Mouse (Mus musculus) CH12.LX (cell line): ENCODE data around the gene Jmjd1c. TPM values are rescaled to one million over a fixed set of nuclear protein-coding genes. Genes with fewer than 3 reads are reported as not detected.

Experiments
- DNase-seq: peaks from one replicate; pipeline ENCODE4 v3.0.0-alpha.2; 2013; ENCODE audit errors: extremely low read depth
- H3K27ac ChIP-seq: 2 replicates; pipeline ENCODE4 v1.5.1; 2012; ENCODE audit warnings: low read depth, mild to moderate bottlenecking, control low read depth, moderate library complexity; ENCODE audit not compliant: insufficient read depth
- H3K27me3 ChIP-seq: replicated peaks from 2 replicates; pipeline ENCODE3; 2012; ENCODE audit warnings: inconsistent platforms
- H3K36me3 ChIP-seq, 2 experiments: replicated peaks in 1 of 2; 2 replicates each; pipeline versions ENCODE3 to v1.6.1; 2012; ENCODE audit warnings: inconsistent platforms in 1 of 2, low read length in 1 of 2, mild to moderate bottlenecking in 1 of 2, mixed read lengths in 1 of 2, moderate library complexity in 1 of 2; ENCODE audit not compliant: control insufficient read depth in 1 of 2, insufficient read depth in 1 of 2
- H3K4me1 ChIP-seq, 2 experiments: 2 replicates each; pipeline ENCODE4 v1.6.1; 2012; ENCODE audit warnings: inconsistent platforms in 1 of 2, moderate library complexity in 1 of 2; ENCODE audit not compliant: insufficient read depth in 2 of 2, control insufficient read depth in 1 of 2
- H3K4me2 ChIP-seq: 2 replicates; pipeline ENCODE4 v1.6.1; 2012; ENCODE audit warnings: low read depth, mild to moderate bottlenecking, control low read depth; ENCODE audit not compliant: poor library complexity, insufficient read depth, severe bottlenecking
- H3K4me3 ChIP-seq, 3 experiments: fragments of 150-350 bp in 1 of 3; sonication (generic) in 1 of 3; replicated peaks in 1 of 3; 2 replicates each; pipeline versions ENCODE3 to v1.5.1; 2011 to 2012; ENCODE audit warnings: low read depth in 2 of 3, low read length in 2 of 3, mild to moderate bottlenecking in 2 of 3, moderate library complexity in 2 of 3, control low read depth in 1 of 3, improper control_type of control experiment in 1 of 3, inconsistent platforms in 1 of 3, mixed read lengths in 1 of 3; ENCODE audit not compliant: poor library complexity in 1 of 3
- H3K79me2 ChIP-seq: replicated peaks from 2 replicates; pipeline ENCODE4 v1.6.1; 2012; ENCODE audit warnings: mild to moderate bottlenecking, moderate library complexity; ENCODE audit not compliant: control insufficient read depth, poor library complexity, insufficient read depth, severe bottlenecking; ENCODE audit errors: extremely low read depth
- H3K9ac ChIP-seq: 2 replicates; pipeline ENCODE4 v1.6.1; 2012; ENCODE audit warnings: low read depth, mild to moderate bottlenecking, control low read depth, moderate library complexity; ENCODE audit not compliant: insufficient read depth
- H3K9me3 ChIP-seq: replicated peaks from 2 replicates; pipeline ENCODE3; 2012; ENCODE audit warnings: low read length, inconsistent platforms, mixed read lengths
- CHD2 ChIP-seq: IDR thresholded peaks from 2 replicates; pipeline ENCODE4 v1.6.1; 2011; ENCODE audit warnings: low read length, improper control_type of control experiment
- CTCF ChIP-seq, 2 experiments: IDR thresholded peaks in 1 of 2; conservative IDR thresholded peaks in 1 of 2; 2 replicates each; pipeline ENCODE4 v1.5.1; 2011 to 2012; ENCODE audit warnings: low read depth in 2 of 2, low read length in 2 of 2, improper control_type of control experiment in 1 of 2, inconsistent platforms in 1 of 2, mild to moderate bottlenecking in 1 of 2, moderate library complexity in 1 of 2
- ELF1 ChIP-seq: IDR thresholded peaks from 2 replicates; pipeline ENCODE4 v1.6.1; 2014; ENCODE audit warnings: low read depth, mild to moderate bottlenecking, inconsistent platforms, low read length, improper control_type of control experiment
- EP300 ChIP-seq: IDR thresholded peaks from 2 replicates; pipeline ENCODE4 v1.6.1; 2011; ENCODE audit warnings: low read length, improper control_type of control experiment
- ETS1 ChIP-seq: conservative IDR thresholded peaks from 2 replicates; pipeline ENCODE4 v1.6.1; 2012; ENCODE audit warnings: low read depth, mild to moderate bottlenecking, inconsistent platforms, low read length, improper control_type of control experiment, moderate library complexity
- GABPA ChIP-seq: IDR thresholded peaks from 2 replicates; pipeline ENCODE4 v1.6.1; 2012; ENCODE audit warnings: low read depth, low read length, improper control_type of control experiment, inconsistent platforms; ENCODE audit not compliant: insufficient replicate concordance
- HCFC1 ChIP-seq: IDR thresholded peaks from 2 replicates; pipeline ENCODE4 v1.6.1; 2012; ENCODE audit warnings: low read depth, mild to moderate bottlenecking, inconsistent platforms, low read length, improper control_type of control experiment
- IRF4 ChIP-seq: IDR thresholded peaks from 2 replicates; pipeline ENCODE4 v1.6.1; 2014; ENCODE audit warnings: low read depth, mild to moderate bottlenecking, inconsistent platforms, low read length, improper control_type of control experiment
- JUN ChIP-seq: IDR thresholded peaks from 2 replicates; pipeline ENCODE4 v1.6.1; 2011; ENCODE audit warnings: low read depth, mild to moderate bottlenecking, low read length, improper control_type of control experiment, moderate library complexity; ENCODE audit not compliant: insufficient read depth
- JUND ChIP-seq: conservative IDR thresholded peaks from 2 replicates; pipeline ENCODE4 v1.6.1; 2011; ENCODE audit warnings: low read depth, low read length, improper control_type of control experiment
- MAFK ChIP-seq: IDR thresholded peaks from 2 replicates; pipeline ENCODE4 v1.6.1; 2011; ENCODE audit warnings: low read length, improper control_type of control experiment; ENCODE audit not compliant: insufficient replicate concordance
- MAX ChIP-seq: IDR thresholded peaks from 2 replicates; pipeline ENCODE4 v1.6.1; 2011; ENCODE audit warnings: low read length, improper control_type of control experiment
- MAZ ChIP-seq: IDR thresholded peaks from 2 replicates; pipeline ENCODE4 v1.6.1; 2012; ENCODE audit warnings: low read depth, mild to moderate bottlenecking, inconsistent platforms, low read length, improper control_type of control experiment, moderate library complexity
- MEF2A ChIP-seq: IDR thresholded peaks from 2 replicates; pipeline ENCODE4 v1.6.1; 2014; ENCODE audit warnings: low read depth, mild to moderate bottlenecking, inconsistent platforms, low read length, improper control_type of control experiment, borderline replicate concordance
- MYC ChIP-seq: IDR thresholded peaks from 2 replicates; pipeline ENCODE4 v1.6.1; 2011; ENCODE audit warnings: low read depth, mild to moderate bottlenecking, improper control_type of control experiment, low read length
- NELFE ChIP-seq: IDR thresholded peaks from 2 replicates; pipeline ENCODE4 v1.6.1; 2011; ENCODE audit warnings: low read depth, low read length, improper control_type of control experiment
- NRF1 ChIP-seq: IDR thresholded peaks from 2 replicates; pipeline ENCODE4 v1.6.1; 2014; ENCODE audit warnings: low read depth, mild to moderate bottlenecking, inconsistent platforms, low read length, improper control_type of control experiment, moderate library complexity
- PAX5 ChIP-seq: IDR thresholded peaks from 2 replicates; pipeline ENCODE4 v1.6.1; 2012; ENCODE audit warnings: low read length, inconsistent platforms, mixed read lengths
- POLR2A ChIP-seq: IDR thresholded peaks from 2 replicates; pipeline ENCODE4 v1.6.1; 2011; ENCODE audit warnings: low read depth, mild to moderate bottlenecking, improper control_type of control experiment, low read length
- POLR2AphosphoS2 ChIP-seq: IDR thresholded peaks from 2 replicates; pipeline ENCODE4 v1.6.1; 2011; ENCODE audit warnings: low read depth, low read length, improper control_type of control experiment
- RAD21 ChIP-seq: IDR thresholded peaks from 2 replicates; pipeline ENCODE4 v1.6.1; 2011; ENCODE audit warnings: low read depth, mild to moderate bottlenecking, low read length, improper control_type of control experiment, moderate library complexity
- RCOR1 ChIP-seq: conservative IDR thresholded peaks from 2 replicates; pipeline ENCODE4 v1.6.1; 2012; ENCODE audit warnings: low read depth, mild to moderate bottlenecking, inconsistent platforms, low read length, improper control_type of control experiment
- SIN3A ChIP-seq: IDR thresholded peaks from 2 replicates; pipeline ENCODE4 v1.6.1; 2012; ENCODE audit warnings: low read length, improper control_type of control experiment, inconsistent platforms
- SMC3 ChIP-seq: IDR thresholded peaks from 2 replicates; pipeline ENCODE4 v1.6.1; 2011; ENCODE audit warnings: low read depth, low read length, improper control_type of control experiment
- TBP ChIP-seq: conservative IDR thresholded peaks from 2 replicates; pipeline ENCODE4 v1.6.1; 2011; ENCODE audit warnings: low read depth, low read length, improper control_type of control experiment
- TCF12 ChIP-seq: IDR thresholded peaks from 2 replicates; pipeline ENCODE4 v1.6.1; 2014; ENCODE audit warnings: low read depth, mild to moderate bottlenecking, inconsistent platforms, low read length, improper control_type of control experiment
- USF1 ChIP-seq: IDR thresholded peaks from 2 replicates; pipeline ENCODE4 v1.6.1; 2014; ENCODE audit warnings: low read depth, mild to moderate bottlenecking, inconsistent platforms, low read length, improper control_type of control experiment
- USF2 ChIP-seq: conservative IDR thresholded peaks from 2 replicates; pipeline ENCODE4 v1.6.1; 2011; ENCODE audit warnings: low read depth, low read length, improper control_type of control experiment
- ZKSCAN1 ChIP-seq: IDR thresholded peaks from 2 replicates; pipeline ENCODE4 v1.6.1; 2012; ENCODE audit warnings: low read depth, inconsistent platforms, low read length, improper control_type of control experiment, borderline replicate concordance
- ZMIZ1 ChIP-seq: IDR thresholded peaks from 2 replicates; pipeline ENCODE4 v1.6.1; 2012; ENCODE audit warnings: low read depth, mild to moderate bottlenecking, inconsistent platforms, low read length, improper control_type of control experiment
- ZNF384 ChIP-seq: IDR thresholded peaks from 2 replicates; pipeline ENCODE4 v1.6.1; 2012; ENCODE audit warnings: low read depth, low read length, improper control_type of control experiment, inconsistent platforms
- dilution Hi-C: fragments of 300-500 bp; cut with MboI; formaldehyde crosslinking; loops from 2 replicates; pipeline ENCODE4 v1.14.3; 2020; ENCODE audit warnings: low sequenced_read_pairs; ENCODE audit not compliant: extremely low pct_unique_long_range_greater_than_20kb, extremely low pct_ligation_motif_present
- in situ Hi-C: fragments of 300-500 bp; cut with MboI; formaldehyde crosslinking; loops from 3 replicates; pipeline ENCODE4 v1.14.3; 2019; ENCODE audit warnings: low sequenced_read_pairs, low pct_ligation_motif_present, low pct_unique_long_range_greater_than_20kb, mixed read lengths
- polyA plus RNA-seq: library from polyadenylated mRNA; unstranded; fragments of >175 nt; gene quantifications from 2 replicates; pipeline ENCODE4 v1.2.1, GENCODE M21; 2012; ENCODE audit warnings: low read depth; ENCODE audit not compliant: insufficient read length
- total RNA-seq, 2 experiments: library from RNA; depleted of rRNA; stranded (reverse); fragments of 300-350 nt in 1 of 2; fragments of >200 nt in 1 of 2; gene quantifications; 2 replicates each; pipeline ENCODE4 v1.2.3; 2012 to 2014

The Jmjd1c gene
- total and polyA plus RNA-seq, 3 experiments = 41.2 to 50.1 (median 41.6) TPM

DNA sequence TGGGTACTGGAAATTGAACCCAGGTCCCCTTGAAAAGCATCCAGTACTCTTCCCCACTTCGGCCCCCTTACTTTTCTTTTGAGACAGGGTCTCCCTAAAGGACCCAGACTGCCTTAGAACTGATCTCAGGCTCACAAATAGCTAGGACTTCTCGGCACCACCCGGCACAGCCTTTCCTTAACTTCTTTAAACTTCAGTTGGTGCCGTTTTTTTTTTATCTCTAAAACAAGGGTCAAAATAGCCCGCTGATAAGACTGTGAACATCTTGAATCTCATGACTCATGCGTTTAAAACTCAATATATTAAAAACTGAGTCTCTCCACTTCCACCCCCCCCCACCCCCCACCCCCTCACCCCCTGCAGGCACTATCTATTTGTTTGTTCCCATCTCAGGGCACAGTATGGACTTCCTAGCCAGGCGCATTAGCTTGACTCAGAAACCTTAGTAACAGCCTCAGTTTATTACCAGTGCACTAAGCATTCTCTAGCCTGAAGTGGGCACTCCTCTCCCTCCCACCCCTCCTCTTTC lies 200.1 kb downstream of the Jmjd1c start:
- no peak overlapping the region for H3K4me2 ChIP-seq
- no peak for DNase-seq

DNA sequence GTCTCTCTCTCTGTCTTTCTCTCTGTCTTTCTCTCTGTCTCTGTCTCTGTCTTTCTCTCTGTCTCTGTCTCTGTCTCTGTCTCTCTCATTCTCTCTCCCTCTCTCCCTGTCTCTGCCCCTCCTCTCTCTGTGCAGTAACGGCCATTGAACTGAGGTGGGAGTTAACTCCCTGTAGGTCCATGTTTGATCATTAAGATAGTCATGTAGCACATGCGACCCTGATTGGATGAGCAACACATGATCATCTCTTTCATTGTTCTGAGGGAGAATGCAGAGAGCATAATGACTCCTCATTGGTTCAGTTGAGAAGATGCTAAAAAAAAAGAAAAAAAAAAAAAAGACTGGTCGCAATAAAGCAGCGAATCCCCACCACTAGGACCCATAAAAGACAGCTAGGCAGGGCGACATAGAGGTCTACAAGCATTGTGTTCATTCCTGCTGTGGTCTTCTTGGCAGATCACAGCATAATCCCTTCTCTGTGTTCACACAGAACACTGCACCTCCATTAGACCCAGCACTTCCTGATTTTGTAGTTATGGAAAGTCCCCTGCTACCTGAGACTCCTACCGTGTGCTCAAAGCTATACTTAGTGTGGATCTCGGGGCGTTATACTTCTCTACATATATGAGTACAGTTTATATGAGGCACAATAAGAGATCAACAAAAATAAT lies 200.7 kb downstream of the Jmjd1c start:
- H3K4me1 ChIP-seq = peaks cover 10 to 52% of the 10 kb centered on the region in 2 experiments; a peak in 3 of 4 replicates
- H3K9me3 ChIP-seq = no peaks in the 10 kb centered on the region
- DNase-seq = peak; percentile 56
- peaks cover 5 to 12% of the 10 kb centered on the region in 2 experiments for H3K36me3 ChIP-seq
- peak overlapping the region; percentile 34; the same call in 1 of the 2 replicates for H3K4me2 ChIP-seq
- peak overlapping the region in 1 of 3 experiments; percentile 59 for H3K4me3 ChIP-seq
- H3K9ac ChIP-seq = 0 out of 2 replicates have a peak overlapping the region, but pooled peaks have one; percentile 25
- in situ Hi-C loops (no loop called here), dilution Hi-C loops (no loop called here)
- peak overlapping the region; percentile 54 for H3K27ac ChIP-seq
- peaks cover 34% of the 10 kb centered on the region for H3K79me2 ChIP-seq
- H3K27me3 ChIP-seq = no peaks in the 10 kb centered on the region
- no peak for TF ChIP-seq RAD21
- TF ChIP-seq PAX5 = no peak
- TF ChIP-seq TCF12 = no peak
- TF ChIP-seq NRF1 = no peak
- no peak for TF ChIP-seq CTCF (conservative IDR thresholded peaks at IDR 0.05 in 1 of 2, IDR thresholded peaks at IDR 0.05 in 1 of 2; ENCODE audit: low read depth in 2 of 2, low read length in 2 of 2)
- no peak for TF ChIP-seq MYC
- TF ChIP-seq SIN3A = no peak
- TF ChIP-seq MAZ = no peak
- TF ChIP-seq ELF1 = peak; percentile 79
- TF ChIP-seq TBP = peak; percentile 68; the same call in 1 of the 2 replicates
- no peak for TF ChIP-seq ETS1
- TF ChIP-seq POLR2AphosphoS2 = no peak
- no peak for TF ChIP-seq MEF2A
- no peak for TF ChIP-seq ZMIZ1
- TF ChIP-seq IRF4 = no peak; the same call in 1 of the 2 replicates
- no peak for TF ChIP-seq GABPA
- no peak for TF ChIP-seq ZKSCAN1
- TF ChIP-seq POLR2A = no peak; the same call in 1 of the 2 replicates
- no peak for TF ChIP-seq MAFK
- TF ChIP-seq SMC3 = no peak
- TF ChIP-seq MAX = no peak
- no peak for TF ChIP-seq HCFC1
- TF ChIP-seq ZNF384 = peak; percentile 88
- TF ChIP-seq EP300 = 0 out of 2 replicates have a peak, but pooled peaks have one; percentile 18
- TF ChIP-seq USF2 = no peak
- TF ChIP-seq USF1 = no peak

More for the DNA sequence above, 200.1 kb downstream of the Jmjd1c start:
- peaks cover 2 to 7% of the 10 kb centered on the region in 2 experiments for H3K36me3 ChIP-seq
- H3K9ac ChIP-seq = no peak overlapping the region
- no peaks in the 10 kb centered on the region for H3K9me3 ChIP-seq
- peaks cover 8 to 50% of the 10 kb centered on the region in 2 experiments; a peak in 3 of 4 replicates for H3K4me1 ChIP-seq
- TF ChIP-seq JUND = no peak
- TF ChIP-seq ETS1 = no peak
- no peak for TF ChIP-seq NELFE
- no peak for TF ChIP-seq ZKSCAN1
- no peak for TF ChIP-seq ELF1
- TF ChIP-seq JUN = no peak
- TF ChIP-seq CTCF (conservative IDR thresholded peaks at IDR 0.05 in 1 of 2, IDR thresholded peaks at IDR 0.05 in 1 of 2; ENCODE audit: low read depth in 2 of 2, low read length in 2 of 2) = no peak
- no peak for TF ChIP-seq EP300
- TF ChIP-seq IRF4 = no peak
- TF ChIP-seq CHD2 = no peak
- TF ChIP-seq POLR2AphosphoS2 = no peak
- no peak for TF ChIP-seq TCF12
- no peak for TF ChIP-seq POLR2A
- TF ChIP-seq RCOR1 = no peak
- no peak for TF ChIP-seq ZNF384
- no peaks in the 10 kb centered on the region for H3K27me3 ChIP-seq
- dilution Hi-C loops = no loop called here
- peak overlapping the region; percentile 54; the same call in 1 of the 2 replicates for H3K27ac ChIP-seq
- no peak overlapping the region for H3K4me3 ChIP-seq
- H3K79me2 ChIP-seq = peaks cover 28% of the 10 kb centered on the region
- in situ Hi-C loops = no loop called here
